In the genomic region with DNA sequence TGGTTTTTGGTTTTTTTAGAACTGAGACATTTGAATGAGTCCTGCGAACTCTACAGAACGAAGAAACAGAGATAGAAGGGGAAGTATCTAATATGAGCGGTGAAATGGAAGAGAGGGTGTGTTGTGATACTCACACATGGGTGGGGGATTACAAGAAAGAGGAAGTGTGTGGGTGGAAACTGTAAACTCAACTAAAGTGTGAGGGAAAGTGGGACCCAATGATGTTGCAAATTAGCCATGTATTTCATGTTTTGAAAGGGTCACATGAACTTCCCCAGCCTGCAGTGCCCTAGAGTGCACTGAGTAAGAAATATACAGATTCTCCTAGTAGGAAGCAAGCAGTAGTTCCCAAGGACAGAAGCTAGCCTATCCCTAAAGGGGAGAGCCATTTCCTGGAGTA, we compare ENCODE assay signal across 28 mouse cellular contexts.
A peak's percentile ranks its signal among the peaks of the same experiment; 100 is the strongest.
DNase-seq lines count a peak whose midpoint lies in the region; ATAC-seq and TF ChIP-seq lines count a peak whose summit lies in the region.
"Had no signal": no experiment of that assay in that cellular context is flagged by ENCODE, and none has a peak within 500 bp of the region (broad histone marks: within the 10 kb centered on the region; RNA-seq: fewer than 3 reads in every experiment).

No protein-coding gene starts in this region.

- peak overlapping the region; percentile 69 for H3K27ac ChIP-seq in layer of hippocampus, adult 2 months
- H3K27ac ChIP-seq in liver, embryonic 16.5 days (ENCODE audit: low read length): no peak overlapping the region
- H3K27ac ChIP-seq in liver, embryonic 11.5 days (ENCODE audit: low read depth, low read length): no peak overlapping the region
- H3K27ac ChIP-seq in MEL (ENCODE audit: control insufficient read depth, low read depth, low read length): no peak overlapping the region
- H3K27ac ChIP-seq: embryonic facial prominence, embryonic 12.5 days; embryonic facial prominence, embryonic 15.5 days; gastrocnemius, adult 2 months; heart, embryonic 10.5 days; heart, embryonic 13.5 days; hindbrain, embryonic 14.5 days; hindbrain, postnatal 0 days had no signal

- no peak for TF ChIP-seq RAD21 in MEL (IDR thresholded peaks at IDR 0.05; ENCODE audit: low read depth, low read length)

- no peak for TF ChIP-seq CTCF in layer of hippocampus, adult 2 months (conservative IDR thresholded peaks at IDR 0.05)
- TF ChIP-seq CTCF in MEL (IDR thresholded peaks at IDR 0.05 in 2 of 3, conservative IDR thresholded peaks at IDR 0.05 in 1 of 3; ENCODE audit: control insufficient read depth in 1 of 3, insufficient read depth in 1 of 3, low read depth in 2 of 3, low read length in 3 of 3, poor library complexity in 1 of 3, severe bottlenecking in 1 of 3): no peak

- no peak overlapping the region for H3K9ac ChIP-seq in liver, embryonic 16.5 days (ENCODE audit: low read depth, low read length)
- no peak overlapping the region for H3K9ac ChIP-seq in liver, embryonic 11.5 days (ENCODE audit: low read depth, low read length)
- no peak overlapping the region for H3K9ac ChIP-seq in MEL (ENCODE audit: control insufficient read depth, low read depth, low read length, poor library complexity, severe bottlenecking)
- H3K9ac ChIP-seq: embryonic facial prominence, embryonic 12.5 days; embryonic facial prominence, embryonic 15.5 days; forebrain, postnatal 0 days; heart, embryonic 13.5 days; hindbrain, embryonic 14.5 days had no signal

- intact Hi-C loops in left cerebral cortex, postnatal 4 days (cut with DNase I): loop anchor here (10.0 kb wide), 1 partner anchor 448 kb away; no protein-coding TSS in a partner anchor

- no peaks in the 10 kb centered on the region for H3K27me3 ChIP-seq in liver, embryonic 16.5 days (ENCODE audit: control insufficient read depth, insufficient read depth, low read depth, low read length)
- no peaks in the 10 kb centered on the region for H3K27me3 ChIP-seq in liver, embryonic 11.5 days (replicated peaks; ENCODE audit: control insufficient read depth, insufficient read depth, low read length)
- H3K27me3 ChIP-seq in MEL (ENCODE audit: control insufficient read depth in 1 of 2, insufficient read depth in 2 of 2, low read length in 2 of 2): no peaks in the 10 kb centered on the region
- H3K27me3 ChIP-seq: embryonic facial prominence, embryonic 12.5 days; embryonic facial prominence, embryonic 15.5 days; heart, embryonic 13.5 days had no signal

- no peak overlapping the region for H3K4me2 ChIP-seq in liver, embryonic 16.5 days (ENCODE audit: low read depth, low read length)
- H3K4me2 ChIP-seq in liver, embryonic 11.5 days: no peak overlapping the region
- H3K4me2 ChIP-seq: embryonic facial prominence, embryonic 12.5 days; embryonic facial prominence, embryonic 15.5 days; heart, embryonic 13.5 days; hindbrain, embryonic 14.5 days had no signal

- H3K4me3 ChIP-seq in layer of hippocampus, adult 2 months: no peak overlapping the region
- H3K4me3 ChIP-seq in liver, embryonic 16.5 days (ENCODE audit: low read depth, low read length): no peak overlapping the region
- H3K4me3 ChIP-seq in liver, embryonic 11.5 days (ENCODE audit: low read depth, low read length): no peak overlapping the region
- H3K4me3 ChIP-seq in MEL (ENCODE audit: control insufficient read depth in 1 of 2, insufficient read depth in 1 of 2, low read depth in 2 of 2, low read length in 2 of 2): no peak overlapping the region
- H3K4me3 ChIP-seq: embryonic facial prominence, embryonic 12.5 days; embryonic facial prominence, embryonic 15.5 days; gastrocnemius, adult 2 months; heart, embryonic 10.5 days; heart, embryonic 13.5 days had no signal

- peak; percentile 16; the same call in 1 of the 2 replicates for ATAC-seq in liver, embryonic 16.5 days (ENCODE audit: low read depth)
- no peak for ATAC-seq in liver, embryonic 11.5 days (replicated peaks; ENCODE audit: low FRiP score)
- ATAC-seq: activated CD4-positive, CD25-positive, alpha-beta regulatory T cell, adult 4 months; forebrain, embryonic 14.5 days; forebrain, postnatal 0 days; hindbrain, postnatal 0 days had no signal

- H3K79me2 ChIP-seq in MEL (ENCODE audit: control insufficient read depth, insufficient read depth, low read length, poor library complexity): no peaks in the 10 kb centered on the region

- no peak for TF ChIP-seq POLR2A in MEL (IDR thresholded peaks at IDR 0.05; ENCODE audit: control insufficient read depth in 1 of 2, insufficient read depth in 1 of 2, low read depth in 1 of 2, low read length in 2 of 2, poor library complexity in 1 of 2)

- no peaks in the 10 kb centered on the region for H3K4me1 ChIP-seq in liver, embryonic 16.5 days (ENCODE audit: control insufficient read depth, low read depth, low read length)
- no peaks in the 10 kb centered on the region for H3K4me1 ChIP-seq in liver, embryonic 11.5 days (replicated peaks; ENCODE audit: control insufficient read depth, insufficient read depth, low read length)
- no peaks in the 10 kb centered on the region for H3K4me1 ChIP-seq in MEL (ENCODE audit: control insufficient read depth in 1 of 2, insufficient read depth in 2 of 2, low read length in 2 of 2)
- H3K4me1 ChIP-seq: embryonic facial prominence, embryonic 12.5 days; heart, embryonic 10.5 days; heart, embryonic 13.5 days had no signal

- no peaks in the 10 kb centered on the region for H3K9me3 ChIP-seq in liver, embryonic 16.5 days (replicated peaks; ENCODE audit: control insufficient read depth, low read length)
- no peaks in the 10 kb centered on the region for H3K9me3 ChIP-seq in liver, embryonic 11.5 days (ENCODE audit: control insufficient read depth, low read length)
- H3K9me3 ChIP-seq in MEL (replicated peaks; ENCODE audit: insufficient read depth, low read length): no peaks in the 10 kb centered on the region
- H3K9me3 ChIP-seq: embryonic facial prominence, embryonic 12.5 days; embryonic facial prominence, embryonic 15.5 days; heart, embryonic 10.5 days; heart, embryonic 13.5 days had no signal

- no peak for DNase-seq in layer of hippocampus, adult 2 months (ENCODE audit: low spot score in 2 of 2)
- DNase-seq in layer of hippocampus, postnatal 14 days (ENCODE audit: low spot score in 2 of 2): no peak
- DNase-seq in liver, embryonic 11.5 days (ENCODE audit: low spot score): no peak
- DNase-seq in MEL (ENCODE audit: low read depth, low spot score): peak; percentile 13
- DNase-seq in skeletal muscle tissue, adult 2 months (ENCODE audit: low read depth, low spot score): peak; percentile 7
- no peak for DNase-seq in left cerebral cortex, adult 11 months (ENCODE audit: low spot score)
- DNase-seq in left cerebral cortex, postnatal 4 days: no peak
- DNase-seq: adrenal gland, adult 8-10 months; adrenal gland, postnatal 36 days; B cell, adult 2 months; cerebellum, adult 11 months; cerebellum, adult 2 months; cerebellum, adult 9-11 months; cerebellum, postnatal 25 days; forebrain, postnatal 0 days; gastrocnemius, adult 2 months; gastrocnemius, postnatal 25 days; heart, postnatal 14 days; heart, postnatal 4 days had no signal

- 22% methylated on average over 3 of the region's 3 CpGs for WGBS in liver, embryonic 16.5 days (ENCODE audit: insufficient replicate concordance)
- 68% methylated on average over 3 of the region's 3 CpGs for WGBS in liver, embryonic 11.5 days

- no peak for TF ChIP-seq EP300 in MEL (IDR thresholded peaks at IDR 0.05; ENCODE audit: low read depth in 1 of 2, low read length in 2 of 2)

- H3K36me3 ChIP-seq in liver, embryonic 16.5 days (ENCODE audit: control insufficient read depth, insufficient read depth): no peaks in the 10 kb centered on the region
- no peaks in the 10 kb centered on the region for H3K36me3 ChIP-seq in liver, embryonic 11.5 days (ENCODE audit: control insufficient read depth, insufficient read depth, low read length)
- no peaks in the 10 kb centered on the region for H3K36me3 ChIP-seq in MEL (ENCODE audit: control insufficient read depth in 1 of 2, insufficient read depth in 2 of 2, low read length in 2 of 2)
- H3K36me3 ChIP-seq: embryonic facial prominence, embryonic 12.5 days; embryonic facial prominence, embryonic 15.5 days; heart, embryonic 10.5 days; heart, embryonic 13.5 days had no signal

TF ChIP-seq in MEL, 35 proteins besides CTCF, POLR2A, EP300 and RAD21:
- TF ChIP-seq NRF1 (IDR thresholded peaks at IDR 0.05; ENCODE audit: insufficient read depth, low read depth, low read length, poor library complexity, severe bottlenecking): no peak
- no peak for TF ChIP-seq MYC (IDR thresholded peaks at IDR 0.05; ENCODE audit: low read depth, low read length)
- TF ChIP-seq ZC3H11A (IDR thresholded peaks at IDR 0.05; ENCODE audit: low read depth, low read length): no peak
- TF ChIP-seq MYB (IDR thresholded peaks at IDR 0.05; ENCODE audit: low read depth, low read length): no peak
- no peak for TF ChIP-seq NELFE (IDR thresholded peaks at IDR 0.05; ENCODE audit: low read depth, low read length)
- no peak for TF ChIP-seq MAX (IDR thresholded peaks at IDR 0.05; ENCODE audit: low read length)

Comparison
In these comparisons a context has a peak if more than half of its experiments do, and no peak if none do; other contexts are left out.
1. DNase-seq: peak in MEL (single experiment) and skeletal muscle tissue, adult 2 months (single experiment); none in layer of hippocampus, adult 2 months (0 of 2), layer of hippocampus, postnatal 14 days (0 of 2), liver, embryonic 11.5 days (single experiment), left cerebral cortex, adult 11 months (single experiment) and left cerebral cortex, postnatal 4 days (single experiment).